Mouse (Mus musculus) MN1 (cell line): ENCODE results near the gene Ddb2.
A peak's percentile ranks its signal among the peaks of the same experiment; 100 is the strongest.

Experiments used
- DNase-seq: peaks from one replicate; pipeline ENCODE4 v3.0.0-alpha.2; 2016; ENCODE audit warnings: low spot score

The Ddb2 gene

GRCm38 (mm10) chr2:91236601-91237510 lies at the start of gene Ddb2:
Ddb2 (minus strand) TSS chr2:91236982.
- peak; percentile 95 for DNase-seq

GRCm38 (mm10) chr2:91285885-91286505 lies 49.2 kb upstream of the Ddb2 start:
- peak; percentile 83 for DNase-seq

- DNase-seq, result no peak
Observed at GRCm38 (mm10) chr2:91284375-91285199, 47.8 kb upstream of the Ddb2 start.

GRCm38 (mm10) chr2:91283972-91284371 lies 47.2 kb upstream of the Ddb2 start:
- no peak for DNase-seq

- DNase-seq, result no peak
Observed at GRCm38 (mm10) chr2:91281366-91281765, 44.6 kb upstream of the Ddb2 start.

GRCm38 (mm10) chr2:91279372-91279755 lies 42.6 kb upstream of the Ddb2 start:
- no peak for DNase-seq

- DNase-seq, result no peak
Observed at GRCm38 (mm10) chr2:91278749-91279371, 42.1 kb upstream of the Ddb2 start.

GRCm38 (mm10) chr2:91269687-91270133 lies 32.9 kb upstream of the Ddb2 start:
- DNase-seq, result no peak

GRCm38 (mm10) chr2:91268706-91269105 lies 31.9 kb upstream of the Ddb2 start:
- DNase-seq, result no peak

GRCm38 (mm10) chr2:91268042-91268441 lies 31.3 kb upstream of the Ddb2 start:
- no peak for DNase-seq

- DNase-seq, result peak; percentile 98
Observed at GRCm38 (mm10) chr2:91264711-91265681, 28.2 kb upstream of the Ddb2 start, which contains the start of gene Arfgap2. Arfgap2 (plus strand) TSS chr2:91264974.

GRCm38 (mm10) chr2:91263692-91264660 lies 27.2 kb upstream of the Ddb2 start:
- no peak for DNase-seq

- no peak for DNase-seq
Observed at GRCm38 (mm10) chr2:91259493-91259892, 22.7 kb upstream of the Ddb2 start.

GRCm38 (mm10) chr2:91258830-91259229 lies 22.0 kb upstream of the Ddb2 start:
- no peak for DNase-seq

- no peak for DNase-seq
Observed at GRCm38 (mm10) chr2:91258054-91258453, 21.3 kb upstream of the Ddb2 start.

- DNase-seq, result peak; percentile 28
Observed at GRCm38 (mm10) chr2:91257126-91257980, 20.6 kb upstream of the Ddb2 start.

- DNase-seq, result peak; percentile 63
Observed at GRCm38 (mm10) chr2:91256256-91257125, 19.7 kb upstream of the Ddb2 start.
